Mouse (Mus musculus): ENCODE measurements around the gene Tctex1d4. TPM values are rescaled to one million over a fixed set of nuclear protein-coding genes. Genes with fewer than 3 reads are reported as not detected.

Tctex1d4 gene
- polyA plus RNA-seq, 1 experiment from 2014 or later, result not detected

DNA sequence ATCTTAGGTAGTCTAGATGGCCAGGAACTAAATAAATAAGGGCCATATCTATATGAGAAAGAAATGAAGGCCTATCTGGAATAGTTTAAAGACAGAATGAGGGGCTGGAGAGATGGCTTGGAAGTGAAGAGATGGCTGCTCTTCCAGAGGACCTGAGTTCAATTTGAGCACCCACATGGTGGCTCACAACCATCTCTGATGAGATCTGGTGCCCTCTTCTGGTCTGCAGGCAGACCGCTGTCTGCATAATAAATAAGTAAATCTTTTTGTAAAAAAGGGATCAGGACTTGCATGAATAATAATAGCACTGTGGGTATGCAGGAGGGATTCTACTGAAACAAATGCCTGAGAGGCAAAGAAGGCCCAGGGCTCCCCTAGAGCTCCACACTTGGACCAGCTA is 13.4 kb upstream of the Tctex1d4 start:
- H3K4me2 ChIP-seq (replicated peaks; ENCODE audit: low read depth, low read length), result no peak overlapping the region
- no peaks in the 10 kb centered on the region for H3K9me3 ChIP-seq (ENCODE audit: control insufficient read depth, low read length)
- no peak overlapping the region for H3K4me3 ChIP-seq (ENCODE audit: low read length)
- H3K36me3 ChIP-seq (ENCODE audit: control insufficient read depth, insufficient read depth, low read length), result peaks cover 58% of the 10 kb centered on the region
- no peak overlapping the region for H3K9ac ChIP-seq (ENCODE audit: low read depth, low read length)
- ATAC-seq (ENCODE audit: low FRiP score, low TSS enrichment), result no peak
- WGBS, result 92% methylated on average over 1 of the region's 1 CpGs
- no peak overlapping the region for H3K27ac ChIP-seq (ENCODE audit: low read depth, low read length)
- no peaks in the 10 kb centered on the region for H3K4me1 ChIP-seq (ENCODE audit: control insufficient read depth, insufficient read depth, low read length)
- no peaks in the 10 kb centered on the region for H3K27me3 ChIP-seq (ENCODE audit: control insufficient read depth, insufficient read depth, low read length)

DNA sequence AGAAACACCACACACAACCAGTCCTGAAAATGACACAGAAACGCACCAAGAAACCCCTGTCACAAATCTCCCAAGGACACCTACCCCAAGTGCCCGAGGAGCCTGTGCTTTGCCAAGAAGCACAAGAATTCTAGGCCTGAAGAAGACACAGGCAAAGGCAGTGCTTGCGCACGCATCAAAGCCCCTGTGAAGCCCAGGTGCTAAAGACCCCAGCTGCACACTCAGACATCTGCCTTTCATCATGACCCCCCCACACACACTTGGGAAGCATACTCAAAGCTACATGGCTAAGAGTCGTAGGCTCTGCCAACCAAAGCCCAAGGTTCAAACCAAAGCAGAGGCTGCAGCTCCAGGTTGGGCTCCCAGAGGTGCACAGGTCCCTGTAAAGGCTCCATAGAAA is 11.0 kb upstream of the Tctex1d4 start:
- 88% methylated on average over 5 of the region's 5 CpGs for WGBS
- no peak overlapping the region for H3K27ac ChIP-seq (ENCODE audit: low read depth, low read length)
- 0 out of 2 replicates have a peak, but pooled peaks cover 5% of the 10 kb centered on the region for H3K4me1 ChIP-seq (ENCODE audit: control insufficient read depth, insufficient read depth, low read length)
- no peaks in the 10 kb centered on the region for H3K9me3 ChIP-seq (ENCODE audit: control insufficient read depth, low read length)
- ATAC-seq (ENCODE audit: low FRiP score, low TSS enrichment), result no peak
- no peaks in the 10 kb centered on the region for H3K27me3 ChIP-seq (ENCODE audit: control insufficient read depth, insufficient read depth, low read length)
- no peak overlapping the region for H3K4me2 ChIP-seq (replicated peaks; ENCODE audit: low read depth, low read length)
- H3K36me3 ChIP-seq (ENCODE audit: control insufficient read depth, insufficient read depth, low read length), result peaks cover 35% of the 10 kb centered on the region
- no peak overlapping the region for H3K4me3 ChIP-seq (ENCODE audit: low read length)
- no peak overlapping the region for H3K9ac ChIP-seq (ENCODE audit: low read depth, low read length)

DNA sequence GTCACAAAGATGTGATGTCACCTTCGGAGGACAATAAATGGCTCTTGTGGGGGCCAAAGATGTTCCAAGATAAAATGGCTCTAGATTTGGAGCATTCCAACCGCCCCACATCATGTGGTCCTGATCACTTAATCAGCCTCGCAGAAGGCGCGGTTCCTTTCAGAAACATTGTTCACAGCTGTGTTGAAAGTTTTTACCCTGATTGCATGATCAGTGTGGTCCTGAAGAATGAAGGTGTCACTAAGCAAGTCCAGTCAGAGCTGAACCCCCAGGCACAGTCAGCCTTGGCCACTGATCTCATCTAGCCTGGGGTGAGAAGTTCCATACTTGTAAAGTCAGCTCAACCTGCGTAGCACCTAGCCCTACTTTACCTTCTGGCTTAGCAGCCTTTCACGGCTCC is 8.7 kb upstream of the Tctex1d4 start:
- Histone ChIP-seq H3K27ac (ENCODE audit: low read depth, low read length) (no peak overlapping the region), H3K36me3 (ENCODE audit: control insufficient read depth, insufficient read depth, low read length) (peaks cover 19% of the 10 kb centered on the region), H3K27me3 (ENCODE audit: control insufficient read depth, insufficient read depth, low read length) (no peaks in the 10 kb centered on the region), H3K9me3 (ENCODE audit: control insufficient read depth, low read length) (no peaks in the 10 kb centered on the region), H3K4me2 (replicated peaks; ENCODE audit: low read depth, low read length) (no peak overlapping the region), H3K4me3 (ENCODE audit: low read length) (no peak overlapping the region), H3K9ac (ENCODE audit: low read depth, low read length) (no peak overlapping the region), H3K4me1 (ENCODE audit: control insufficient read depth, insufficient read depth, low read length) (0 out of 2 replicates have a peak, but pooled peaks cover 5% of the 10 kb centered on the region)
- WGBS, result 93% methylated on average over 7 of the region's 7 CpGs
- ATAC-seq (ENCODE audit: low FRiP score, low TSS enrichment), result no peak

DNA sequence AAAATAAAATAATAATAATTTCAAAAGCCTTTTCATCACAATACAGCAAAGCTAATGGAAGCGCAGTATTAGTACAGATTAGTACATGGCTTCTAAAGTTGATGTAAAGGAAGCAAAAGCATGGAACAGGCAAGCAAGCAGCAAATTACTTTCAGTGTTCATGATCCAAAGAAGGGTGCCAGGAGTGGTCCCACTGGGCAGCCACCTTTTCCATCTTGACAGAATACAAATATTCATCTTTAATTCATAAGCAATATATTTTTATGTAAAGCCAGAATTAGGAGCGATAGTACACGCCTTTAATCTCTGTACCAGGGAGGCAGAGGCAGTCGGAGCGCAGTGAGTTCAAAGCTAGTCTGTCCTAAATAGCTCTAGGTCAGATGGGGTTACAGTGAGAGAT is 7.0 kb upstream of the Tctex1d4 start:
- Histone ChIP-seq H3K27me3 (ENCODE audit: control insufficient read depth, insufficient read depth, low read length) (no peaks in the 10 kb centered on the region), H3K4me3 (ENCODE audit: low read length) (peak overlapping the region; percentile 67), H3K4me2 (replicated peaks; ENCODE audit: low read depth, low read length) (peak overlapping the region; percentile 85), H3K4me1 (ENCODE audit: control insufficient read depth, insufficient read depth, low read length) (peaks cover 9% of the 10 kb centered on the region), H3K27ac (ENCODE audit: low read depth, low read length) (peak overlapping the region; percentile 90; the same call in 1 of the 2 replicates), H3K36me3 (ENCODE audit: control insufficient read depth, insufficient read depth, low read length) (peaks cover 8% of the 10 kb centered on the region), H3K9ac (ENCODE audit: low read depth, low read length) (peak overlapping the region; percentile 67; the same call in 1 of the 2 replicates), H3K9me3 (ENCODE audit: control insufficient read depth, low read length) (no peaks in the 10 kb centered on the region)
- no peak for ATAC-seq (ENCODE audit: low FRiP score, low TSS enrichment)
- WGBS, result 75% methylated on average over 5 of the region's 5 CpGs

DNA sequence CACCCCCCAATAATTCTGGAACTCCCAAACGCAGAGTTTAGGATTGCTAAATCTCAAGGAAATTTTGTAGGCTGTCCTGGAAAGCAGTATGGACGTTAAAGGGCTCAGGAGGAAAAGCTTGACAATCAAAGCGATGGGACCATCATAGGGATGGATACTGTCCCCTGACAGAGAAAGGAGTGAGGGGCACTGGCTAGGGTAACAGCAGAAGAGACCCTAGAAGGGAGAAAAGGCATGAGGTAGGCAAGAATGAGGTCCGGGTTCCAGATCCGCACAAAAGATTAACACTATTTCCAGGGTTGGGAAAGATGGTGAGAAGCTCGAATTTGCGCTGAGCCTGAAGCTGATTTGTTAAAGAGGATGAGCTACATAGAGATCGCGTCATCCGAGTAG is 6.5 kb upstream of the Tctex1d4 start:
- peaks cover 13% of the 10 kb centered on the region for H3K4me1 ChIP-seq (ENCODE audit: control insufficient read depth, insufficient read depth, low read length)
- ATAC-seq (ENCODE audit: low FRiP score, low TSS enrichment), result peak; percentile 6; the same call in 1 of the 2 replicates
- 6% methylated on average over 10 of the region's 10 CpGs for WGBS

DNA sequence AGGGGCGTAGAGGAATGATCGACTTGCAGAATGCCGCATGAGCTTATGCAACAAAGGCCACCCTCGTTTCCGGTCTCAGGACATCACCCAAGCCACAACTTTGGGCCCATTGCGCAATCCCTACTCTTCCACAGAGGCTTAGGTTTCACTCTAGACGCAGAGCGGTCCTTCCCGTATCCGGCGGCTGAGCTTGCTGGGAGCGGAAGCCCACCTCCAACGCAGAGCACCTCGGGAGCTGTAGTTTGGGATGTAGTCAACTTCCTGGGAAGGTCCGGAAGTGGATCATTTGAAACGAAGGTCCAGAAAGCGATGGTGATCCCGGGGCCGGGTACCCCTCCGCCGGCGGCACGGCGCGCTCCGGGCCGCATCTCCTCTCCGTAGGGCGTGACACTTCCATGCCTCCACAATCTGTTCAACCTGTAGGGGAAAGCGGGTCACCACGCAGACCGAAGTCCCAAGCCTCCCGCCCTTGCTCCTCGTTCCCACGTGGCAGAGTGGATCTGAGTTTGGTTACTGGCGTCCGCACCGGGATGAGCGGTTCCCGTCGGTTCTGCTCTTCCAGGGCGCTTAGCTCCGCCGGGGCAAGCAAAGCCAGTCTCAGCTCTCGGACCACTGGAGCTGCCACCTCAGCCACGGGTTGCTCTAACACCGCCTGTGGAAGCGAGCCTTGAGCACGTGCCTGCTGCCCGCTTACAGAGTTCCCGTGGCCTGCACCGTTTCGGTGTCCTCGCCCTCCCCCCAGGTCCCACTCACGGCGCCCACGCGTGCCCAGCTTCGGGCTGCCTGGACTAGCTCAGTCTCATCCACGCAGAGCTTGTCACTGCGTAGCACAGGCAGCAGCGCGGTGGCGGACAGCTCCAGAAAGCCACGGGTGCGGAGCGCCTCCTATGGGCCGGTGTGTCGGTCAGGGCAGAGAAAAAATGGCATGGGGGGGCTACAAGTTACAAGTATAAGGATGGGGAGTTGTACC is 5.9 kb upstream of the Tctex1d4 start:
- H3K9ac ChIP-seq (ENCODE audit: low read depth, low read length), result peak overlapping the region; percentile 72
- ATAC-seq (ENCODE audit: low FRiP score, low TSS enrichment), result peak; percentile 94
- under 1% methylated on average over 69 of the region's 69 CpGs for WGBS

More for the DNA sequence above, 6.5 kb upstream of the Tctex1d4 start:
- peak overlapping the region; percentile 85 for H3K4me2 ChIP-seq (replicated peaks; ENCODE audit: low read depth, low read length)
- peaks cover 4% of the 10 kb centered on the region; the same call in 1 of the 2 replicates for H3K36me3 ChIP-seq (ENCODE audit: control insufficient read depth, insufficient read depth, low read length)
- H3K4me3 ChIP-seq (ENCODE audit: low read length), result peak overlapping the region; percentile 67
- peak overlapping the region; percentile 90 for H3K27ac ChIP-seq (ENCODE audit: low read depth, low read length)
- H3K9ac ChIP-seq (ENCODE audit: low read depth, low read length), result peak overlapping the region; percentile 67
- H3K27me3 ChIP-seq (ENCODE audit: control insufficient read depth, insufficient read depth, low read length), result no peaks in the 10 kb centered on the region
- no peaks in the 10 kb centered on the region for H3K9me3 ChIP-seq (ENCODE audit: control insufficient read depth, low read length)

DNA sequence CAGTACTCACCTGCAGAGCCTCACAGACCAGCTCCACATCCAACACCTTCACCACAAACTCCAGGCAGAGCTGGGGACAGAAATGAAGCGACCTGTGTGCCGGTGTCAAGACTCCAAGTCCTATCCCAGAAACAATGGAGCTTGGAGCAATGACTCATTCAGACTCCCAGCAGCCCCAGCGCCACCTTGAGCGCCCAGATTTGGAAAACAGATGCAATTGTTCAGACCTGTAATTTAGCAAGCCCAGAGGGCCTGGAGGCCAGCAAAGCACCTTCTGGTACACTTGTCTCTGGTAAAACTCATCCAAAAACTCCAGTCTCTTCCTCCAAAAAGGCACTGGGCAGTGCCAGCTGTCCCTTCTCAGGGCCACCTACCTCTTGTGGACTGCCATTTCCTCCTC is 4.4 kb upstream of the Tctex1d4 start:
- WGBS, result 86% methylated on average over 4 of the region's 4 CpGs
- Histone ChIP-seq H3K27ac (ENCODE audit: low read depth, low read length) (no peak overlapping the region), H3K4me2 (replicated peaks; ENCODE audit: low read depth, low read length) (no peak overlapping the region), H3K27me3 (ENCODE audit: control insufficient read depth, insufficient read depth, low read length) (no peaks in the 10 kb centered on the region), H3K9ac (ENCODE audit: low read depth, low read length) (no peak overlapping the region), H3K4me3 (ENCODE audit: low read length) (no peak overlapping the region), H3K4me1 (ENCODE audit: control insufficient read depth, insufficient read depth, low read length) (peaks cover 27% of the 10 kb centered on the region), H3K36me3 (ENCODE audit: control insufficient read depth, insufficient read depth, low read length) (no peaks in the 10 kb centered on the region), H3K9me3 (ENCODE audit: control insufficient read depth, low read length) (no peaks in the 10 kb centered on the region)
- no peak for ATAC-seq (ENCODE audit: low FRiP score, low TSS enrichment)

More for the DNA sequence above, 5.9 kb upstream of the Tctex1d4 start:
- no peaks in the 10 kb centered on the region; the same call in 1 of the 2 replicates for H3K36me3 ChIP-seq (ENCODE audit: control insufficient read depth, insufficient read depth, low read length)
- H3K4me3 ChIP-seq (ENCODE audit: low read length), result peak overlapping the region; percentile 67
- no peaks in the 10 kb centered on the region for H3K27me3 ChIP-seq (ENCODE audit: control insufficient read depth, insufficient read depth, low read length)
- peak overlapping the region; percentile 90 for H3K27ac ChIP-seq (ENCODE audit: low read depth, low read length)
- H3K9me3 ChIP-seq (ENCODE audit: control insufficient read depth, low read length), result no peaks in the 10 kb centered on the region
- H3K4me2 ChIP-seq (replicated peaks; ENCODE audit: low read depth, low read length), result peak overlapping the region; percentile 85
- peaks cover 20% of the 10 kb centered on the region for H3K4me1 ChIP-seq (ENCODE audit: control insufficient read depth, insufficient read depth, low read length)

DNA sequence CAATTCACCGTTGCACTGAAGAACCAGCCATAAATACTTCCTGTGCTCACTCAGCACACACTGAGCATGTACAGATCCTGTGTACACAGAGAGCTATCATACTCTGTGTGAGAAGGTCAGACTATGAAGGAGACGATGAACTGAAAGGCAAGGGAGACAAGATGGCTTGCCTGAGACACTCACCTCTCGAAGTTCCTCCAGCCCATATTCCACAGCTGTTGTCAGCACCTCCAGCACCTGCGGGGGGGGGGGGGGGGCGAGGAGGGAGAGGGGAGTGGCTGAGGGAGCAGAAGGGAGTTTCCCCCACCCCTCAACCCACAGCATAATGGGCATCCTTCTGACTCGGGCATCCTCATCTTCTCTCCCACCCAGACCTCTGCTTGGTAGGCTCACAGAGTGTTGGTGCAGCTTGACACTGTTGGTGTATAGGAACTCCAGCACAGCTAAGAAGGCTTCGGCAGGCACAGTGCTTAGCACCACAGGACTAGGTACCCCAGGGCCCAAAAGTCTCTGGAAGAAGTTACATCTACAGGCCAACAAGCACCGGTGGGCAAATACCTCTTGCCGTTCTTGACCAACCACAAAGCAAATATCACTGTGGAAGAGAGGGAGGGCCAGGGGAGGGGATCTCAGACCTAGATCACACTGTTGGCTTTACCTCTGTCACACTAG is 2.9 kb upstream of the Tctex1d4 start:
- 84% methylated on average over 7 of the region's 9 CpGs for WGBS
- ATAC-seq (ENCODE audit: low FRiP score, low TSS enrichment), result no peak
- H3K4me2 ChIP-seq (replicated peaks; ENCODE audit: low read depth, low read length), result no peak overlapping the region

DNA sequence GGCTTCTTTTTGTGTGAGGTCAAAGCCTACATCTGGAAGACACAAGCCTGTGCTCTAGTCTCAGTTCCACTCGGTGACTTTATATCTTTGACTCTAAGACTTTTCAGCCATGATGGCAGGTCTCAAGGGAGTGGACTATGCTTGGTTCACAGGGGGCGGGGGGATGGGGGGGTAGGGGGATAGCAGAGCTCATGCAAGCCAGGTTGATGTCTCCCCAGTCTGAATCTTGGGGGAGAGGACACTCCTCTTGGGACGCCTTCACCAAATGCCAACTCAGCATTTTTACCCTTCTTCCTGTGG is 2.4 kb upstream of the Tctex1d4 start:
- ATAC-seq (ENCODE audit: low FRiP score, low TSS enrichment), result no peak
- Histone ChIP-seq H3K27me3 (ENCODE audit: control insufficient read depth, insufficient read depth, low read length) (no peaks in the 10 kb centered on the region), H3K4me2 (replicated peaks; ENCODE audit: low read depth, low read length) (no peak overlapping the region), H3K27ac (ENCODE audit: low read depth, low read length) (peak overlapping the region; percentile 87; the same call in 1 of the 2 replicates), H3K36me3 (ENCODE audit: control insufficient read depth, insufficient read depth, low read length) (no peaks in the 10 kb centered on the region; the same call in 1 of the 2 replicates), H3K9ac (ENCODE audit: low read depth, low read length) (0 out of 2 replicates have a peak overlapping the region, but pooled peaks have one; percentile 42), H3K4me3 (ENCODE audit: low read length) (no peak overlapping the region), H3K4me1 (ENCODE audit: control insufficient read depth, insufficient read depth, low read length) (peaks cover 27% of the 10 kb centered on the region), H3K9me3 (ENCODE audit: control insufficient read depth, low read length) (no peaks in the 10 kb centered on the region)
- 74% methylated on average over 3 of the region's 3 CpGs for WGBS

More for the DNA sequence above, 2.9 kb upstream of the Tctex1d4 start:
- no peak overlapping the region for H3K4me3 ChIP-seq (ENCODE audit: low read length)
- no peak overlapping the region for H3K27ac ChIP-seq (ENCODE audit: low read depth, low read length)
- H3K36me3 ChIP-seq (ENCODE audit: control insufficient read depth, insufficient read depth, low read length), result no peaks in the 10 kb centered on the region
- H3K27me3 ChIP-seq (ENCODE audit: control insufficient read depth, insufficient read depth, low read length), result no peaks in the 10 kb centered on the region
- H3K9me3 ChIP-seq (ENCODE audit: control insufficient read depth, low read length), result no peaks in the 10 kb centered on the region
- peaks cover 27% of the 10 kb centered on the region for H3K4me1 ChIP-seq (ENCODE audit: control insufficient read depth, insufficient read depth, low read length)
- H3K9ac ChIP-seq (ENCODE audit: low read depth, low read length), result no peak overlapping the region
